Comparison of ENCODE assay signal across 8 mouse cellular contexts in the genomic region with DNA sequence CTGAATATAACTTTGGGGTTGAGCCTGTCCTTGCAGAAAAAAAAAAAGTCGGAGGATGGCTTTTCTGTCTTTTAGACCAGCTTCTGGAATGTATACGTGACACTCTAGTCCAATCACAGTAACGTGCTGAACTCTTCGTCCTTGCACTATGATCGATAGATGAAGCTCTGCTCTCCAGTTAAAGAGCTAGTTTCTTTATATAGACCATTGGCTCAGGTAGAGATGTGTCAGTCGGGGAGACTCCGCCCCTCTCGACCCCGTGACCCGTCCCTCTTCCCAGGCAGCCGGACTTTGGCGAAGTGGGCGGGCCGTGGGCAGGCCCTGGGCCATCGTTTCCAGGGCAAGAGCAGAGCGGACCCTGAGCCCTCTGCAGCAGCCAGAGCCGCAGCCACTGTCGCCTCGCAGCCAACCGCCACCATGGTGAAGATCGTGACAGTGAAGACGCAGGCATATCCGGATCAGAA. TPM values are rescaled to one million over a fixed set of nuclear protein-coding genes. Genes with fewer than 3 reads are reported as not detected.
DNase-seq lines count a peak whose midpoint lies in the region; ATAC-seq and TF ChIP-seq lines count a peak whose summit lies in the region.

Gene Pgm1, plus strand, starts transcription at position 266 of the 464 bp plus-strand sequence.

- H3K9me3 ChIP-seq in embryonic facial prominence, embryonic 11.5 days (replicated peaks; ENCODE audit: control insufficient read depth, low read length): no peaks in the 10 kb centered on the region
- no peaks in the 10 kb centered on the region for H3K9me3 ChIP-seq in limb, embryonic 10.5 days (replicated peaks)
- no peaks in the 10 kb centered on the region for H3K9me3 ChIP-seq in midbrain, embryonic 11.5 days (ENCODE audit: control insufficient read depth, low read length)
- no peaks in the 10 kb centered on the region for H3K9me3 ChIP-seq in stomach, embryonic 14.5 days (ENCODE audit: control insufficient read depth, low read depth, low read length)

- peak within 1 kb of the TSS; percentile 66 for H3K9ac ChIP-seq in embryonic facial prominence, embryonic 11.5 days (replicated peaks; ENCODE audit: low read length)
- peak within 1 kb of the TSS; percentile 71 for H3K9ac ChIP-seq in midbrain, embryonic 11.5 days (ENCODE audit: low read length)
- H3K9ac ChIP-seq in stomach, embryonic 14.5 days (replicated peaks; ENCODE audit: low read depth, low read length): peak within 1 kb of the TSS; percentile 54

- no peaks in the 10 kb centered on the region for H3K27me3 ChIP-seq in embryonic facial prominence, embryonic 11.5 days (ENCODE audit: control insufficient read depth, insufficient read depth, low read length)
- H3K27me3 ChIP-seq in kidney, adult 2 months (replicated peaks; ENCODE audit: control insufficient read depth, insufficient read depth, low read length): no peaks in the 10 kb centered on the region
- H3K27me3 ChIP-seq in limb, embryonic 10.5 days (ENCODE audit: low read depth, poor library complexity, severe bottlenecking): 0 out of 2 replicates have a peak, but pooled peaks cover 3% of the 10 kb centered on the region
- no peaks in the 10 kb centered on the region for H3K27me3 ChIP-seq in midbrain, embryonic 11.5 days (ENCODE audit: control insufficient read depth, insufficient read depth, low read length)
- H3K27me3 ChIP-seq in stomach, embryonic 14.5 days (ENCODE audit: control insufficient read depth, insufficient read depth, low read length): no peaks in the 10 kb centered on the region

- 4% methylated on average over 23 of the region's 23 CpGs for WGBS in embryonic facial prominence, embryonic 11.5 days
- 3% methylated on average over 23 of the region's 23 CpGs for WGBS in kidney, adult 2 months
- WGBS in limb, embryonic 10.5 days: 5% methylated on average over 23 of the region's 23 CpGs
- WGBS in midbrain, embryonic 11.5 days: 6% methylated on average over 23 of the region's 23 CpGs
- 4% methylated on average over 23 of the region's 23 CpGs for WGBS in stomach, embryonic 14.5 days

- TF ChIP-seq POLR2A in kidney, adult 2 months (IDR thresholded peaks at IDR 0.05; ENCODE audit: low read depth, low read length): no peak

- no peak for TF ChIP-seq CTCF in kidney, adult 2 months (conservative IDR thresholded peaks at IDR 0.05; ENCODE audit: insufficient read depth, insufficient read length, low read depth, low read length)

- no peaks in the 10 kb centered on the region for H3K4me1 ChIP-seq in embryonic facial prominence, embryonic 11.5 days (ENCODE audit: control insufficient read depth, insufficient read depth, low read length)
- H3K4me1 ChIP-seq in kidney, adult 2 months (ENCODE audit: control insufficient read depth, insufficient read depth, low read length): peaks cover 8% of the 10 kb centered on the region; the same call in 1 of the 2 replicates
- H3K4me1 ChIP-seq in limb, embryonic 10.5 days: peaks cover 18% of the 10 kb centered on the region
- peaks cover 5% of the 10 kb centered on the region; the same call in 1 of the 2 replicates for H3K4me1 ChIP-seq in midbrain, embryonic 11.5 days (ENCODE audit: control insufficient read depth, insufficient read depth, low read length)
- H3K4me1 ChIP-seq in stomach, embryonic 14.5 days (ENCODE audit: control insufficient read depth, insufficient read depth, low read length): peaks cover 11% of the 10 kb centered on the region; the same call in 1 of the 2 replicates

- peak within 1 kb of the TSS; percentile 55 for H3K4me3 ChIP-seq in embryonic facial prominence, embryonic 11.5 days (ENCODE audit: low read depth, low read length)
- H3K4me3 ChIP-seq in kidney, adult 2 months (ENCODE audit: insufficient read depth, low read depth, low read length): peak within 1 kb of the TSS; percentile 89
- peak within 1 kb of the TSS; percentile 73 for H3K4me3 ChIP-seq in limb, embryonic 10.5 days
- peak within 1 kb of the TSS; percentile 53 for H3K4me3 ChIP-seq in midbrain, embryonic 11.5 days (ENCODE audit: low read depth, low read length)
- peak within 1 kb of the TSS; percentile 67 for H3K4me3 ChIP-seq in stomach, embryonic 14.5 days (ENCODE audit: low read depth, low read length)

- DNase-seq in thymus, adult 18-20 months: peak; percentile 61 to 65
- DNase-seq in thymus, postnatal 25 days: no peak
- no peak for DNase-seq in embryonic facial prominence, embryonic 11.5 days (ENCODE audit: low spot score)
- DNase-seq in heart, adult 8-10 months (ENCODE audit: low spot score): peak; percentile 91
- DNase-seq in kidney, adult 2 months: peak; percentile 96
- no peak for DNase-seq in limb, embryonic 10.5 days (ENCODE audit: low spot score)
- no peak for DNase-seq in midbrain, embryonic 11.5 days (ENCODE audit: low spot score, missing footprints)

- H3K27ac ChIP-seq in embryonic facial prominence, embryonic 11.5 days (replicated peaks; ENCODE audit: low read depth, low read length): peak within 1 kb of the TSS; percentile 56
- peak within 1 kb of the TSS; percentile 93 for H3K27ac ChIP-seq in kidney, adult 2 months (ENCODE audit: insufficient read depth, low read depth, low read length)
- H3K27ac ChIP-seq in limb, embryonic 10.5 days: peak within 1 kb of the TSS; percentile 84
- H3K27ac ChIP-seq in midbrain, embryonic 11.5 days (ENCODE audit: low read depth, low read length): peak within 1 kb of the TSS; percentile 58
- peak within 1 kb of the TSS; percentile 86 for H3K27ac ChIP-seq in stomach, embryonic 14.5 days (ENCODE audit: low read length)

- H3K4me2 ChIP-seq in embryonic facial prominence, embryonic 11.5 days (ENCODE audit: low read depth, low read length): peak within 1 kb of the TSS; percentile 58
- H3K4me2 ChIP-seq in midbrain, embryonic 11.5 days: peak within 1 kb of the TSS; percentile 78
- peak within 1 kb of the TSS; percentile 93 for H3K4me2 ChIP-seq in stomach, embryonic 14.5 days (replicated peaks; ENCODE audit: low read depth, low read length)

- ATAC-seq in embryonic facial prominence, embryonic 11.5 days (replicated peaks; ENCODE audit: insufficient number of reproducible peaks, low FRiP score, low TSS enrichment, low read depth): peak; percentile 87
- ATAC-seq in midbrain, embryonic 11.5 days (ENCODE audit: low FRiP score): peak; percentile 92
- peak; percentile 88 for ATAC-seq in stomach, embryonic 14.5 days (ENCODE audit: insufficient number of reproducible peaks, insufficient read depth, low FRiP score, low read depth)

- no peaks in the 10 kb centered on the region for H3K36me3 ChIP-seq in embryonic facial prominence, embryonic 11.5 days (replicated peaks; ENCODE audit: control insufficient read depth, insufficient read depth, low read depth, low read length)
- no peaks in the 10 kb centered on the region for H3K36me3 ChIP-seq in kidney, adult 2 months (ENCODE audit: control insufficient read depth, insufficient read depth, low read length)
- no peaks in the 10 kb centered on the region for H3K36me3 ChIP-seq in limb, embryonic 10.5 days
- H3K36me3 ChIP-seq in midbrain, embryonic 11.5 days (ENCODE audit: control insufficient read depth, insufficient read depth, low read length): no peaks in the 10 kb centered on the region
- no peaks in the 10 kb centered on the region for H3K36me3 ChIP-seq in stomach, embryonic 14.5 days (ENCODE audit: control insufficient read depth, insufficient read depth, low read length)

RNA-seq across cellular contexts. Expression of gene Pgm1, which starts in this region (rescaled TPM):
- polyA plus RNA-seq in embryonic facial prominence, embryonic 11.5 days (2014; fragmentation: Nextera tagmentation; extraction: Ambion mirVana): 53.8 and 58.2 TPM in 2 replicates
- total RNA-seq in heart, adult 8-10 months (2022): 100 to 1,000 TPM; 215 to 256 (median 242) TPM
- 82.9 and 84.2 TPM in 2 replicates for polyA plus RNA-seq in kidney, adult 2 months (2012; rRNA removed)
- 54.9 and 62.4 TPM in 2 replicates for polyA plus RNA-seq in limb, embryonic 10.5 days (2016; fragmentation: Nextera tagmentation; extraction: Ambion mirVana)
- polyA plus RNA-seq in midbrain, embryonic 11.5 days (2014; fragmentation: Nextera tagmentation; extraction: Ambion mirVana): 46.6 and 46.7 TPM in 2 replicates
- polyA plus RNA-seq in stomach, embryonic 14.5 days (2014; fragmentation: Nextera tagmentation; extraction: Ambion mirVana): 78.2 and 95.1 TPM in 2 replicates

Comparison
In these comparisons a context has a peak if more than half of its experiments do, and no peak if none do; other contexts are left out.
1. DNase-seq: peak in thymus, adult 18-20 months (2 of 2), heart, adult 8-10 months (single experiment) and kidney, adult 2 months (single experiment); none in thymus, postnatal 25 days (single experiment), embryonic facial prominence, embryonic 11.5 days (single experiment), limb, embryonic 10.5 days (single experiment) and midbrain, embryonic 11.5 days (single experiment).
2. Peak in every context shown above with its lines, with median percentiles within 50 percentile points of each other: ATAC-seq, H3K27ac ChIP-seq, H3K4me2 ChIP-seq, H3K4me3 ChIP-seq and H3K9ac ChIP-seq.